Mouse (Mus musculus) layer of hippocampus, adult 2 months (tissue): Measurements from ENCODE around the gene Dnmt3b. TPM values are rescaled to one million over a fixed set of nuclear protein-coding genes. Genes with fewer than 3 reads are reported as not detected.

ENCODE experiments used
- DNase-seq, 2 experiments: peaks; one replicate each; pipeline ENCODE4 v3.0.0; 2022; ENCODE audit warnings: low spot score in 2 of 2
- H3K27ac ChIP-seq: fragments of 200-600 bp; 2 replicates; pipeline ENCODE4 v1.8.1; 2022
- H3K4me3 ChIP-seq: fragments of 200-600 bp; 2 replicates; pipeline ENCODE4 v1.8.1; 2022; ENCODE audit warnings: mild to moderate bottlenecking
- CTCF ChIP-seq: fragments of 200-600 bp; conservative IDR thresholded peaks from 2 replicates; pipeline ENCODE4 v1.8.1; 2022; ENCODE audit warnings: antibody characterized with exemption, mild to moderate bottlenecking, moderate library complexity
- total RNA-seq, 2 experiments: library from RNA; stranded (reverse); gene quantifications; 2 replicates each; pipeline ENCODE4 v1.2.3; 2021

Gene Dnmt3b
- total RNA-seq, 2 experiments from 2014 or later: 1.4 to 2.1 TPM

DNA sequence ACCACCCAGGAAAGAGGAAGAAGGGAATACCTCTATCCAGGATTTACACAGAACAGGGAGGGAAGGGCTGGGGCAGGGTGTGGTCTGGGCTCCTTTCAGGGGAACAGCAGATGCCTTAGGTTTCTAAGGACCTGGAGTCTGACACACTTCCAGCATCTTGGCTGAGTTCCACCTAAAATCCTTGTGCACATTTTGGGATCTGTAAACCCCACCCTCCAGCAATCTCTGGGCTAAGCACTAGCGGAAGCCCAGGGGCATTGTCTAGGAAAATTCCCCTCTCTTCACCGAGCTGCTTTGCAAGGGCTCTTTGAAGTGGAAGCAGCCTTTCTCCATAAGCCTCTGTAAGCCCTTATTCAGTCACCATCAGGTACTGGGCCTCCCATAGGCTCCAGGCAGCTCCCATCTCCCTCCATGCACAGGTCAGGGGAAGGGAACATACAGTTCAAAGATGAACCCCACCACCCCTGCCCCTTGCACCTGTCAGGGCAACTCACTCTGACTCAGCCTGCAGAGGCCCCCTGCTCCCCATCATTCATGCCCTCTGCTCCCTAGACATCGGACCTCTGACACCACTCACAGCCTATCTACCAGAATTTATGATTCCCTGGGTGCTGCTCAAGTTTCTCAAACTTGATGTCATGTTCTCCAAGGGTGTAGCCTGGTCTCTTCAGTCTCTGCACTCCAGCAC is 36.5 kb upstream of the Dnmt3b start:
- TF ChIP-seq CTCF: no peak
- Histone ChIP-seq H3K27ac (no peak overlapping the region), H3K4me3 (no peak overlapping the region)
- no peak for DNase-seq

DNA sequence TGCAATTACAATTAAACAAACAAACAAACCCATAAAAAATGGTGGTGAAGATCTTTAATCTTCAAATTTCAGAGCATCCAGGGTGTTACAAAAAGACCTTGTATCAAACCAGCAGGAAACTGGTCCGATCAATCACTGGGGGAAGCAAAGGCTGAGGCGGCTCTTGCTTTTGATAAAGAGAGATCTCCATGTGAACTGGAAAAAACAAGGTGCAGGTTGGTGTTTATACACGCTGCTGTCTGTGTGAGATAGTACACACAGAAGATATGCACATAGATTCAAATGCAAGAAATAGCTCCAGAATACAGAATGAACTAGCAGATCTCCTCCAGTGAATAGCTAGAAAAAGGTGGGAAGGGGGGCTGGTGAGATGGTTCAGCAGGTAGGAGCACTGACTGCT is 32.4 kb upstream of the Dnmt3b start:
- DNase-seq: no peak
- TF ChIP-seq CTCF: no peak
- Histone ChIP-seq H3K4me3 (no peak overlapping the region), H3K27ac (no peak overlapping the region)

DNA sequence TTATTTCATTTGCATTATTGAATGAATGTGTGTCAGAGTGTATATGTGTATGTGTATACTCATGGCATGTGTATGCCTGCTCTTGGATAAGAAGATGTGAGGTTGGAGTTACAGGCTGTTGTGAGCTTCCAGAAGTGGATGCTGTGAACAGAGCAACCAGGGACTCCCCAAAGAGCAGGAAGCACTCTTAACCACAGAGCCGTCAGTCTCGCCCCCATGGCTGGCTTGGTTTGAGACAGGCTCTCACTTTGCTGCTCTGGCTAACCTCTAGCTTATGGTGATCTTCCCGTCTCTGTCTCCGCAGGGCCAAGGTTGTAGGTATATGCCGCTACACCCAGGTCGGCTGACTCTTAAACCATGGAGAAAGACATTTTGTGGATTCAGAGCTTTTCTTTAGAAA is 30.8 kb upstream of the Dnmt3b start:
- DNase-seq: no peak
- H3K27ac ChIP-seq: no peak overlapping the region
- H3K4me3 ChIP-seq: no peak overlapping the region
- no peak for TF ChIP-seq CTCF

DNA sequence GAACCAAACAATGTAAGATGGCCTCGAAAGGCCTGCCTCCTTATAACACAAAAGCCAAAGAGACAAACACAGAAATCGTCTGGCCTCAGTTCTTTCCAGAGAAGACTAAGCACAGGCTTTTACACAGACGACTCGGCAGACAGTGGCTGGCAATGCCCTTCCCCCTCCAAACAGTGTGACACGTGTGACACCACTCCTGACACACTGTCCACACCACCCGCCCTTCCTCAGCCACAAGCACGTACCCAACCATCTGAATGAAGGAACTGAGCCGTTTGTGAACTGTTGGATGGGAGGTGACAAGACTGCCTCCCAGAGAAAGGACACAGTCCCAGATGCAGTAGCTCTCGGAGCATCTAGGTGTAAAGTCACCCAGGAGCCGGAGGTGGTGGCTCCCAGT is 30.4 kb upstream of the Dnmt3b start:
- DNase-seq: no peak
- no peak overlapping the region for H3K4me3 ChIP-seq
- no peak overlapping the region for H3K27ac ChIP-seq
- no peak for TF ChIP-seq CTCF

- TF ChIP-seq CTCF: no peak
- no peak overlapping the region for H3K27ac ChIP-seq
- no peak overlapping the region for H3K4me3 ChIP-seq
- DNase-seq: no peak
Measured at GRCm38 (mm10) chr2:153622449-153622848, 26.8 kb upstream of the Dnmt3b start.

DNA sequence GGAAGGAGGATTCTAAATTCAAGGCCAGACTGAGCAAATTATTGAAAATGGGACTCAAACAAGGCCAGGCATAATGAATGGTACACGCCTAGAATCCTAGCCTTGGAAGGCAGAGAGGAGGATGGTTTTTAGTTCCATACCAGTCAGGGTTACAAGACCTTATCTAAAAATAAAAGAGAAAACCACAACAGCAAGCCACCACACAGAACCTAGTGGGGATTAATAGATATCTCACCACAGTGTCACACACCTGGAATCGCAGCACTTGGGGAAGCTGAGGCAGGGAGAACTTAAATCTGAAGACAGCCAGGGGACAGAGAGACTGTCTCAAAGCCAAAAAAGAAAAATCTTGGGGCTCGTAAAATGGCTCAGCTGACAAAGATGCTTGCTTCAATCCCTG is 18.3 kb upstream of the Dnmt3b start:
- no peak for DNase-seq
- no peak for TF ChIP-seq CTCF
- H3K27ac ChIP-seq: no peak overlapping the region
- H3K4me3 ChIP-seq: no peak overlapping the region

GRCm38 (mm10) chr2:153631976-153632870 is 17.0 kb upstream of the Dnmt3b start, which contains the start of gene Commd7:
TSS of gene Commd7 (minus strand) at chr2:153632781.
- H3K4me3 ChIP-seq: peak within 1 kb of the TSS; percentile 76
- no peak for TF ChIP-seq CTCF
- H3K27ac ChIP-seq: peak within 1 kb of the TSS; percentile 95
- DNase-seq: peak; percentile 74 to 87

DNA sequence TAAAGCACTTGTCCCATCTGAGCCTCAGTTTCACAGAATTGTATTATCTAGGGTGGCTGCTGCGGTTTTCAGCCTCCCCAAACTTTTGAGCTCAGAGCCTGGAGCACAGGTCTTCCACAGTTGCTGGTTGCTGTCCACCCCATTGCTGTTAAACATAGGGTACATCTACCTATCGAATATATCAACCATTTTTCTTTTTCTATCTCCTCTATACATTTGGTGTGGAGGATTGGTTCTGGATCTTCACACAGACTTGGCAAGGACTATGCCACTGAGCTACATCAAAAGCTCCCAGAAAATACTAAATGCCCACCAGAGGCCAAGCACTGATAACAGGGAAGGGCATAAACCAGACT is 16.4 kb upstream of the Dnmt3b start:
- no peak for TF ChIP-seq CTCF
- no peak for DNase-seq
- Histone ChIP-seq H3K27ac (peak overlapping the region; percentile 95), H3K4me3 (peak overlapping the region; percentile 76)

GRCm38 (mm10) chr2:153633259-153633658 is 16.0 kb upstream of the Dnmt3b start:
- Histone ChIP-seq H3K4me3 (no peak overlapping the region), H3K27ac (no peak overlapping the region)
- DNase-seq: no peak
- TF ChIP-seq CTCF: no peak

DNA sequence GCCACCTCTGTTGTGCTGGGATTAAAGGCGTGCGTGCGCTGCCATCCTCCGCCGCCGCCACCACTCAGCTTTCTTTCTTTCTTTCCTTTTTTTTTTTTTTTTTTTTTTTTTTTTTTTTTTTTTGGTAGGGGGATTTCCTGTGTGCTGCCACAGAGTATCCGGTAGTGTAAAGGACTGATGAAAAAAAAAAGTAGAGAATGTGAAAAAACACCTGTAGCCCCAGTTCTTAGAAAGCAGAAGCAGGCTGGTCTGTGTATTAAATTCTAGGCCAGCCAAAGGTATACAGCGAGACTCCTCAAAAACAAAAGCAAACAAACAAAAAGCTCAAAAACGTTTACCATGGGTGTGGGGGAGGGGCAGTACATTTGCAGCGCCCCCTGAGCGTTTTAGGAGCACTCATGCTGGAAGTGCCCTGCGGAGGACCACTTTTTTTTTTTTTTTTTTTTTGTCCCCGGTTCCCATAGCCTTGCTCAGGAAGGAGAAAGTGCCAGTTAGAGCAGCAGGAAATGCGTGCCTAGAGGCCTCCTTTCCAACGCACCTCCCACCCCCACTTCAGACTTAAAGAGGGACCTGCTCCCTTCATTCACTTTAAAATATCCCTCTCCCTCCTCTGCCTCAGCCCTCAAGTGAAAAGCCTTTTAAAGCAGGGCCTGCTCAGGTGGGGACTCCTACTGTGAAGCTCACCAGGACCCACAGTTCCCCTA is 10.1 kb upstream of the Dnmt3b start:
- no peak for DNase-seq
- H3K4me3 ChIP-seq: no peak overlapping the region
- no peak for TF ChIP-seq CTCF

DNA sequence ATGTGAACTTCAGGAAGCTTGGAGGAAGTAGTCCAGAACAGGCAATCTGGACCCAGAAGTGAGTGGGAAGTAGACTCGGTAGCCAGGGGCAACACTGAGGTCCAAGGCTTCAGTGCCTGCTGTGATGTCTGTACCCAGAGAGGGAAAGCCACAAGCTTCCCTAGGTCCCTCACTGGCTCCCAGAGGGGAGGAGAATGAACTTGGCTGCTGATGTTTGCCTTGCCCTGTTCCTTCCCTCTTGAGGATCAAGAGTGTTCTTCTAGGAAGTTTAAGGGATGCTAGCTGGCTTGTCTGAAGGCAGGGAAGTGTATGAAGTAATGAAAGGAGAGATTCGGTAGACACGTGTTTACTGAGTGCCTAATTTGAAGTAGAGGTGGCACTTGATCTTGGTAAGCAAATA is 6.8 kb upstream of the Dnmt3b start:
- no peak for TF ChIP-seq CTCF
- Histone ChIP-seq H3K4me3 (no peak overlapping the region), H3K27ac (no peak overlapping the region)
- no peak for DNase-seq

More for the DNA sequence above, 10.1 kb upstream of the Dnmt3b start:
- H3K27ac ChIP-seq: no peak overlapping the region

DNA sequence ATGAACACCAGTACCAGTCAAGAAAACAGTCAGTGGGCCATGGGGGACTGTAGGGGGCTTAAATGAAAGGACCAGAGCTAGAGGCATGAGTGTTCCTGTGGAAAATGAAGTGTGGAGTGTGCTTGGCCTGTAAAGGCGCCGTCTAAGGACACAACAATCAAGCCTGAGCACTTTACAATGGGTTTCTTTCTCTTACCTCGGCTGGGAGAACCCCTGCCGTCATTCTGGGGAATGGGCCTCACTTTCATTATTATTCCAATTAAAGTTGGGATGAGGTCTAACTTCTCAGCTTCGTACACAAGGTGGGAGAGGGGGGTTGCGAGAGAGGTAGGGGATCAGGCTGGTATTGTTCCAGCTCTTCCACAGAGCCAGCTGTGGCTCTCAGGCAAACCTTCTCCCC is 6.3 kb upstream of the Dnmt3b start:
- TF ChIP-seq CTCF: no peak
- Histone ChIP-seq H3K4me3 (no peak overlapping the region), H3K27ac (no peak overlapping the region)
- no peak for DNase-seq

DNA sequence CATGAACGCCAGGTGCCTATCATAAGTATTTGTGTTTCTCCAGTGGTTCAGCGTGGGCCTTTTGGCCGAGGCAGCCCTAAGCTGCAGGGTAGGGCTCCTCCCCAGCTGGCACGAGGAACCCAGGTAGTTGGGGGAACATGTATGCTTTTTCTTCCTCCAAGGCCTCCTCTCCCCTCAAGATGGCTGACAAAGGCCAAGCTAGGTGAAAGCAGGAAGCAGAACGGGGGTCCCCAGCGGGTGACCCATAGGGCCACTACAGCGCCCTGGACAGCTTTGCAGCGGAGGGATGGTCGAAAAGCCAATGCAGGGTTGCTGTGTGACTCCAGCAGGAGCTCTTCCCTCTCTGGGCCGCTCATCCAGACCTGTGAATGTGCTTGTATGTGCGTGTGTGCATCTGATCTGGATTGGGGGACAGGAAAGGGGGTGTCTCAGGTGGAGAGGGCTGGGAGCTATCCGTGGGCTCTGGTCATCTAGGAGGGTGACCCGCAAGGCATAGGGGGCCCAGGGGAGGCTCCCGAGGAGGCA is 415 bp upstream of the Dnmt3b start:
- H3K27ac ChIP-seq: no peak overlapping the region; the same call in 1 of the 2 replicates
- peak overlapping the region; percentile 60 for H3K4me3 ChIP-seq
- no peak for TF ChIP-seq CTCF
- DNase-seq: no peak
